Mouse (Mus musculus) splenic B cell, adult 2 months (primary cell): ENCODE measurements around the gene Arhgef19.

Experiments
- DNase-seq: peaks from one replicate; pipeline ENCODE4 v3.0.0-alpha.2; 2011; ENCODE audit warnings: low read depth, low spot score
- H3K27me3 ChIP-seq: 2 replicates; pipeline ENCODE4 v1.6.1; 2012; ENCODE audit warnings: mild to moderate bottlenecking, low read length, moderate library complexity, mixed read lengths; ENCODE audit not compliant: control insufficient read depth, poor library complexity, insufficient read depth, severe bottlenecking
- H3K36me3 ChIP-seq: 2 replicates; pipeline ENCODE4 v1.6.1; 2012; ENCODE audit warnings: mild to moderate bottlenecking, low read length, moderate library complexity, mixed read lengths; ENCODE audit not compliant: control insufficient read depth, poor library complexity, insufficient read depth, severe bottlenecking

Arhgef19 gene

DNA sequence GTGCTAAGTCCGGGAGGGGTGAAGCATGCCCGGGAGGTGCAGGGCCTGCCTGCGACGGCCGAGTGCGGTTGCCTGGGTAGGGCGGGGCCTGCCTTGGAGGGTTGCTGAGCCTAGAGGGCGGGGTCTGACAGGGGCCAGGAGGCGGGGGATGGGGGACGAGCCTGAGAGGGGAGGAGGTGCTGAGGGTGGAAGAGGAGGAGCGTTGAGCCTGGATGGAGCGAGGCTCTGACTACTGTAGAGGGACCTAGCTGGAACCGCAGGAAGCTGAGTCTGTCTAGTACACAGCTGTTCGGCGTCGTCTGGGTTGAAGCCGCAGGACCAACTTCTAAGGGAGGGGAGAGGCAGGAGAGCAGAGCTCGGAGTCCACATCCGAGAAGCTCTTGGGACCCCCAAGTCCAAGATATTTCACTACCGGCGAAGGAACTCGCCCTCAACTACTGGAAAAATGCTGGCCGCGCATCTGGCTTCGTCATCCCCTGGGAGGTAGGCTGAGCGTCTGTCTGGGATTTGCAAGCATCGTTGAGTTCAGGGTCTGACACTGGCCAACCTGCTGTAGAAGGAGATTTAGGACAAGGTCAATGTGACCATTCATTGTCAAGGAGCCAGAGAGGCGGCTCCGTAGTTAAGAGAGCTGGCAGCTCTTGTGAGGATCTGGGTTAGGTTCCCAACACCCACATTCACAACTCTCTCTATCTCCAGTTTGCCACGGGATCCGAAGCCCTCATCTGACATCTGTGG is at the start of gene Arhgef19:
TSS of gene Arhgef19 (plus strand) at position 112 of the 738 bp plus-strand sequence.
- peak; percentile 82 for DNase-seq
- peaks cover 8% of the 10 kb centered on the region for H3K27me3 ChIP-seq

DNA sequence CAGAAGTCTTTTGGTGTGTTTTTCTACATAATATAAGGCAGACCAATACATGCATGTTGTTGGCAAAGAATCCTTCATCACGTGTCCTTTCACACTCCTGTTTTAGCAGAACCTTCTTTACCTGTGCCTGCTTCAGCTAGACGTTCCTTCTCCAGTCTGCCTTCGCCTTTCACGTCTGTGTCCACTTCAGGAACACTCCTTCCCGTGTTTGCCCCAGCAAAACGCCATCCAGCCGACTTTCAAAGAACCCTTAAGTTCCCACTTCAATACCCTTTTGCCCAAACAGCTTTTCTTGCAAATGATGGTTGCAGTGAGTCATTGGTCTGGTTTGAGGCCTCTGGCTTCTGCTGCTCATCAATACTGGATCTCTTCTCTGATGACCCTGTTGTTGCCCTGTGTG is 48.0 kb upstream of the Arhgef19 start:
- Histone ChIP-seq H3K27me3 (no peaks in the 10 kb centered on the region), H3K36me3 (0 out of 2 replicates have a peak, but pooled peaks cover 5% of the 10 kb centered on the region)

More for the DNA sequence above, at the start of gene Arhgef19:
- H3K36me3 ChIP-seq = no peaks in the 10 kb centered on the region

DNA sequence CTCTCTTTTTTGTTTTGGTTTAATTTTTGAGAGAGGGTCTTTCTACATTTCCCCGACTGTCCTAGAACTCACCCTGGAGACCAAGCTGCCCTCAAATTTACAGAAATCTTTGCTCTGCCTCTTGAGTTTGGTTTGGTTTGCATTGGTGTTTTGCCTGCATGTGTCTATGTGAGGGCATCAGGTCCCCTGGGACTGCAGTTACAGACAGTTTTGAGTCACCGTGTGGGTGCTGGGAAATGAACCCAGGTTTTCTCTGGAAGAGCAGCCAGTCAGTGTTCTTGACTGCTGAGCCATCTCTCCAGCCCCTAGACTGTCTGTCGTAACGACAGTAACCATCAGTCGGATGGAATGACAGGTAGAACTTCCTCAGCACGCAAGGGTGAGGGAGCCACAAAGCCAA is 44.7 kb upstream of the Arhgef19 start:
- Histone ChIP-seq H3K27me3 (no peaks in the 10 kb centered on the region), H3K36me3 (peaks cover 8% of the 10 kb centered on the region; the same call in 1 of the 2 replicates)
- no peak for DNase-seq

More for the DNA sequence above, 48.0 kb upstream of the Arhgef19 start:
- no peak for DNase-seq

DNA sequence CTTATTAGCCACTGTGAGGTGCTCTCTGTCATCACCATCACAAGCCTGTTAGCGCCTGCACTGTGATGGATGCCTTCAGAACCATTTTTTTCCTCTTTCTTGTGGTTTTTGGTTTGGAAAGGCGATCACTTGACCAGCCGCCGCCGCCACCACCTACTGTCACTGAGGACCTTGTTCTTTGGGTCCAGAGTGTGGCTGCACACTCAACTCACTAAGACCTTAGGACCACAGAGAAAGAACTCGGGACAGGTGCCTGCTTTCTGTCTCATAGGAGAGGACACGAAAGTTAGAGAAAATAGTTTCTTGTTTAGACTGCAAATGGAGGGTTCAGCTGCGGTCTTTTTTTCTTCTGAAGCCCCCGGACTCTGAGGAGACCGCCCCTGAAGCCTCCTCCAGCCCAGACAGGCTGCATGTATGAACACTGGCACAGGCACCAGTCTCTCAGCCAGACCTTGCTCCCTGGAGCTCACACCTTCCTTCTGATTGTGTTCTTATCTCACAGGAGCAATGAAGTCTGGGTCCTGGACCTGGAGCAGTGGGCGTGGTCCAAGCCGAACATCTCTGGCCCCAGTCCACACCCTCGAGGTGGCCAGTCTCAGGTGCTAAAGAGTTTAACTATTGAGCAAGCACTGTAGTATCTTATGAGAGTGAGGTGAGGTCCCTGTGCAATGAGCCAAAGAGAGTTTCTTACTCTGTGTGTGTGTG is 42.2 kb upstream of the Arhgef19 start:
- peaks cover 11% of the 10 kb centered on the region; the same call in 1 of the 2 replicates for H3K36me3 ChIP-seq
- H3K27me3 ChIP-seq = no peaks in the 10 kb centered on the region
- no peak for DNase-seq

DNA sequence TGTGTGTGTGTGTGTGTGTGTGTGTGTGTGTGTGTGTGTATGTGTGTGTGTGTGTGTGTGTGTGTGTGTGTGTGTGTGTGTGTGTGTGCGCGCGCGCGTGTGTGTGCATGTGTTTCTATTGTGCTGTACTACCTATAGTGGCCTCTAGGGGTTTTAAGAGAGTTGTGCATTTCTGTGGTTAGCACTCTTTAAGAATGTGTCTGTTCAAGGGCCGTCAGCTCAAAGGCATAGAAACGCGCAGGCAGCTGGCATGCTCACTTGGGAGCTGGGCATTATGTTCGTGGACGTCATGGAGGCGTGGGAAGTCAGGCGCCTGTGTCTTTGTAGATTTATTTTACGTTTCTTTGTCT is 41.6 kb upstream of the Arhgef19 start:
- DNase-seq = no peak
- Histone ChIP-seq H3K27me3 (no peaks in the 10 kb centered on the region), H3K36me3 (peaks cover 15% of the 10 kb centered on the region; the same call in 1 of the 2 replicates)

DNA sequence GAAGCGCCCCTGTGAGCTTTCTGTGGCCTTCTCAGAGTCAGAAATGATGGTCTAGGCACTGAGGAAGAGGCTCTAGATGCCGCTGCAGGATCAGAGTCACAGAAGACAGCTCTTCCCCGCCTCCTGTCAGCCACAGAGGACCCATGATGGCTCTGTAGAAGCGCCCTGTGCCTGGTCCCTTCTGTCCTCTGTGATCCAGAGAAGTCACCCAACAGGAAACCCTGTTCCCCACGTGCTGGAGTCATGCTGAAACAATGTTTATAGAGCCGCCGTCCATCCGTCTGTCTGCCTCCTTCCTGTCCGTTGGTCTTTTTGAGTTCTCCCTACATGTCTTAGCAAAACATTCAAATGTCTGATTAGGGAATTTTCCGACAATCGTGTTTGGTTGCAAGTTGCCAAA is 38.4 kb upstream of the Arhgef19 start:
- no peak for DNase-seq
- Histone ChIP-seq H3K27me3 (no peaks in the 10 kb centered on the region), H3K36me3 (peaks cover 10% of the 10 kb centered on the region; the same call in 1 of the 2 replicates)

DNA sequence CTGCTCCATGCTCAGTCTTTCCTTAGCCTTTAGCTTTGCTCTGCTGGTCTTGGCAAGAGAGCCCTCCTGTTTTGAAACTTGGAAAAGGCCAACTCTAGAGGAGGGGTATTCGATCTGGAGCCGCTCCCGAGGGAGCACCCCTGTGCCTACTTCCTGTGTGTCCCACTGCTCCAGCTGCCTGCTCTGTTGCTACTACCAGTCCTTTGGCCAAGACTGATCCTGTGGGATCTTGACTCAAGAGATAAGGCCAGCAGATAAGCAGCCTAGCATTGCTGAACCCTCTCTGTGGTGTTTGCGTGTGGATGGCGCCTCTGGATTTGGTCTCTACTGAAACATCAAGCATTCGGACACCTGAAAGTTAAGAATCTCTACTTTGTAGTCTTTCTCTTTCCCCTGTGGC is 37.1 kb upstream of the Arhgef19 start:
- Histone ChIP-seq H3K27me3 (no peaks in the 10 kb centered on the region), H3K36me3 (peaks cover 9% of the 10 kb centered on the region; the same call in 1 of the 2 replicates)
- no peak for DNase-seq

DNA sequence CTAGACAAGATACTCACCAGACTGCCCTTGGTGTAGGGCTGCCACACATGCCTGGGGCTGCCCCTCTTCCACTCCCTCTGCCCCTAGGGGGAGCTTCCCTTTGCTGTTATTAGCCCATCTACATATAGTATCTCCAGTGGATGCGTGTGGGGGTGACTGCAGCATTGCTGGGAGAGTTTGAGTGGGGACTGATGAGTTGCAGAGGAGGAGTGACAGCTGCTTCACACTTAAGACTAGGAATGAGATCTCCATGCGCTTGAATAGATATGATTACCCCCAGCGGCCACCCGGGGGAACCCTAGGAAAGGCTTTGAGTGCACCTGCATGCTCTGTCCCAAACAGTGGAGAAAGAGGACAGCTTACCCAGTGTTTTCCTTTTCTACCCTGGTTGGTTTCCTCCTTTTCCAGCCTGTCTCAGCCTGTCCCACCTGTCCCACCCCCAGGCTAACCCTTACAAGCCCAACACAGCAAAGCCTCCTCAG is 34.7 kb upstream of the Arhgef19 start:
- Histone ChIP-seq H3K27me3 (no peaks in the 10 kb centered on the region), H3K36me3 (peaks cover 7% of the 10 kb centered on the region; the same call in 1 of the 2 replicates)
- peak; percentile 20 for DNase-seq

DNA sequence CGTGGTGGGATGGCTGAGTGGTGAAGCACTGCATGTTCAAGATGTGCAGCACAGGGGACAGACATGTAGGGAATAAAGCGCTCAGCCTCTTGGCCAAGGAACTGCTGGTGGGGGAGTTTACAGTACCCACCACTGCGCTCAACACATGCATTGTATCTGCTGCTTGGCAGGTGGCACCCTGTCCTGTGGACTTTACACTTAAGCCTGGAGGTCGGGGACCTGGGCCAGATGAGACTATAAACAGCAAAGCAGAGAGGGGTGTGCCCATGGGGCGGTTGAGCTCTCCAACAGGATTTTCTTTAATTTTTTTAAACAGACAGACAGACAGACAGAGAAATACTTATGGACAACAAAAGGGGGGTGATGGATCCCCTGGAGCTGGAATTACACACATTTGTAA is 32.2 kb upstream of the Arhgef19 start:
- H3K36me3 ChIP-seq = peaks cover 4% of the 10 kb centered on the region; the same call in 1 of the 2 replicates
- no peaks in the 10 kb centered on the region for H3K27me3 ChIP-seq
- DNase-seq = no peak

DNA sequence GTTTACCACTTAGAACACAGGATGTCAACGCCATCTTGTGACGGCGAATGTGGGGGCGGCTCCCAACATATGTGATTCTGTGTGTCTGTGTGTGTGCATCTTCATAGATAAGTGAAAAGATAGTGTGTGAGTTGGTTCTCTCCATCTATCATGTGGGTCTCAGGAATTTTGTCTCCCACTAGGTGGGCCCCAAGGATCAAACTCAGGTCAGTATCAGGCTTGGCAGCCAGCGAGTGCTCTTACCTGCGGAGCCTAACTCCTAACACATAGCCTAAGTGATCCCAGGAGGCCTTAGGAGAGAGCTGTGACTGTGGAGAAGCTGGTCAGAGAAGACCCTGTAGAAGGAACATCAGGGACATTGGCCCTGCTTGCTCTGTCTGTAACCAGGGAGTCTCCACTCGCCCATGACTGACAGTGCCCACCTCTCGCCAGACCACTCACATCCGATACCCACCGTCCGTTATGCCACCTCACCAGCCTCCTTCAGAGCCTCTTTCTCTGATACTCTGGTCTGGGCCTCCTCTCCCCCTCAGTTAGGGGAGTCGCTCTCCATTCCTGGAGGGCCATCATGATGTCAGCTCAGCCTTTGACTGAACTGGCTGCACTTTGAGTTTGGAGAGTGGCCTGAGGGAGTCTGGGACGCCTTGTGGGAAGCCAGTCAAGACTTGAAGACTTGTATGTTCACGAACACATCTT is 28.6 kb upstream of the Arhgef19 start:
- no peaks in the 10 kb centered on the region for H3K36me3 ChIP-seq
- H3K27me3 ChIP-seq = no peaks in the 10 kb centered on the region
- peak; percentile 69 for DNase-seq

DNA sequence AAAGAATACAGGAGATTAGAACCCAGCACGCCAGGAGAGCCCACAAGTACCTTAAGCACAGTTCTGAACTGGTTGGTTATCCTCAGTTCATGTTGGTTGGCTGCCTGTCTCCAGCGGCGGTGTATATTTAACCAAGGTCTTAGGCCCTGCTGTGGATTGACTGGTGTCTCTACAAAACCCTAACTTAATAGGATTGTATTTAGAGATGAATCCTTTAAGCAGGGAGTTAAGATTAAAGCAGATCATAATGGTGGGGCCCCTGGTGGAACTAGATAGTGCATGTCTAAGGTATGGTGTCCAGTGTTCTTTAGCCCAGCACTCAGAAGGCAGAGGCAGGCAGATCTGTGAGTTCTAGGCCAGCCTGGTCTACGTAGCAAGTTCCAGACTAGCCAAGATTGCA is 27.7 kb upstream of the Arhgef19 start:
- no peak for DNase-seq
- Histone ChIP-seq H3K36me3 (no peaks in the 10 kb centered on the region), H3K27me3 (no peaks in the 10 kb centered on the region)

DNA sequence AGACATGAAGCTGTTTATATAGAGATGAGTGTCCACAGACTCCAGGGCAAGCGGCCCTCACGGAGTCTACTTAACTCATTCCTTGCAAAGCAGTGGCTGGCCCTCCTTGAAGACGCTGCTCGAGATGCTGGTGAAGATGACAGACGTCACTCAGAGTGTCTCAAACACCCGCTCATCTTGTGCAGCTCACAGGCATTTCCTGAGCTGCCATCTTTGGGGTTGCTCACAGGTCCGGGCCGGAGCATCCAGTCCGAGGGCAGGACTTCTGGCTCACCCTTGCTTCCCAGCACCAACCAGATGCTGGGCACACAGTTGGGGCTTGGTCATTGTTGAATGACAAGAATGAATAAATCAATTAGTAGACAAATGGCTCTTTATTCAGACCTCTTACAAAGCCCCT is 26.4 kb upstream of the Arhgef19 start:
- Histone ChIP-seq H3K36me3 (no peaks in the 10 kb centered on the region), H3K27me3 (no peaks in the 10 kb centered on the region)
- DNase-seq = no peak

DNA sequence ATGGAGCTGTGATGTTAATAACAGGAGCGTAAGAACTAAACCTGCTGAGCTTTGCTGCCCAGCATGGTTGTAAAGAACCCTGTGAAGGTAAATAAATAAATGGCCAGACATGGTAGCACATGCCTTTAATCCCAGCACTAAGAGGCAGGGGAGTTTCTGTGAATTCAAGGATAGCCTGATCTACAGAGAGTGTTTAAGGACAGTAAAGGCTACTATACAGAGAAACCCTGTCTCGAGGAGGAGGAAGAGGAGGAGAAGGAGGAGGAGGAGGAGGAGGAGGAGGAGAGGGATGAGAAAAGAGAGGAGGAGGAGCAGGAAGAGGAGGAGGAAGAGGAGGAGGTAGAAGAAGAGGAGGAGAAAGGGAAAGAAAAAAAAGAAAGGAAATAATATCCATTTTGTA is 26.0 kb upstream of the Arhgef19 start:
- H3K36me3 ChIP-seq = no peaks in the 10 kb centered on the region
- DNase-seq = no peak
- no peaks in the 10 kb centered on the region for H3K27me3 ChIP-seq

DNA sequence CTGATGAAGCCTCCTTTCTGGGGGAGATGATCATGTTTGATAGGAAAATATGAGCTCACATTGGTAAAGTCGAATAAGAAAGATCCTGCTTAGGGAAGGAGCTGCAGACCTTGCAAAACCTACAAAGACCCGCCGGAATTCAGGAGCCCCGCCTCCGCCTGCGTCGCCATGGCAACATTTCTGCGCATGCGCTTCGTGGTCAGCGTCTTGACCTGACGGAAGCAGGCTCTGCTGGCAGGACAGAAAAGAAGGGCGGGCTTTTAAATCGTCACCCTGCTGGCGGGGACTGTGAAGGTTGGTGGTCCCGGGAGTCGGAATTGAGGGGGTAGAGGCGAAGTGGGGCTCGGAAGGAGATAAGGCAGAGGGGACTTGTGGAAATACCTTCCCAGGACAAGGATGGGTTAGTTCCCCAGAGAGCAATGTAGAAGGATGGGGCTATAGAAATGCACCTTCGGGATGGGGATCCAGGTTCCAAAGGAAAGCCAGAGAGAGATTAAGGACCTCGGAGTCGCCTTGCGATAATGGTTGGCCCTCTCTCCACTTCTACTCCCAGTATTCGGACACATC is 25.4 kb upstream of the Arhgef19 start, which contains the start of gene Rsg1:
TSS of gene Rsg1 (plus strand) at position 187 of the 567 bp plus-strand sequence.
- no peaks in the 10 kb centered on the region for H3K27me3 ChIP-seq
- no peaks in the 10 kb centered on the region for H3K36me3 ChIP-seq
- peak; percentile 96 for DNase-seq
